Mouse (Mus musculus) gastrocnemius, postnatal 14 days (tissue): ENCODE data around the gene Ndufa9. TPM values are rescaled to one million over a fixed set of nuclear protein-coding genes. Genes with fewer than 3 reads are reported as not detected.

ENCODE experiments used
- DNase-seq: peaks from one replicate; pipeline ENCODE4 v3.0.0; 2021; ENCODE audit warnings: mixed read lengths
- intact Hi-C: fragments of 180-260 bp; cut with DNase I; formaldehyde crosslinking; loops from one replicate; pipeline ENCODE4 v1.15.1; 2025; ENCODE audit warnings: low total_unique reads
- long read RNA-seq, 2 experiments: library from polyadenylated mRNA; stranded (forward); transcript quantifications; one replicate each; pipeline ENCODE4 v2.0.0; 2021
- total RNA-seq, 2 experiments: library from RNA; stranded (reverse); gene quantifications; 2 replicates each; pipeline ENCODE4 v1.2.3; 2021

Ndufa9 gene
- 100 to 1,000 TPM; 273 to 335 TPM for total RNA-seq
- long read RNA-seq, experiment 1, transcript Ndufa9-203 (11 exons, 1,445 nt), result major isoform, 312 of 326 reads
- long read RNA-seq, experiment 1, partial matches to known transcripts, result 12 of 326 reads
- long read RNA-seq, experiment 1, other reads (novel, unspliced or antisense), result 2 of 326 reads
- long read RNA-seq, experiment 2, transcript Ndufa9-203 (11 exons, 1,445 nt), result major isoform, 356 of 370 reads
- long read RNA-seq, experiment 2, partial matches to known transcripts, result 11 of 370 reads
- long read RNA-seq, experiment 2, other reads (novel, unspliced or antisense), result 3 of 370 reads

DNA sequence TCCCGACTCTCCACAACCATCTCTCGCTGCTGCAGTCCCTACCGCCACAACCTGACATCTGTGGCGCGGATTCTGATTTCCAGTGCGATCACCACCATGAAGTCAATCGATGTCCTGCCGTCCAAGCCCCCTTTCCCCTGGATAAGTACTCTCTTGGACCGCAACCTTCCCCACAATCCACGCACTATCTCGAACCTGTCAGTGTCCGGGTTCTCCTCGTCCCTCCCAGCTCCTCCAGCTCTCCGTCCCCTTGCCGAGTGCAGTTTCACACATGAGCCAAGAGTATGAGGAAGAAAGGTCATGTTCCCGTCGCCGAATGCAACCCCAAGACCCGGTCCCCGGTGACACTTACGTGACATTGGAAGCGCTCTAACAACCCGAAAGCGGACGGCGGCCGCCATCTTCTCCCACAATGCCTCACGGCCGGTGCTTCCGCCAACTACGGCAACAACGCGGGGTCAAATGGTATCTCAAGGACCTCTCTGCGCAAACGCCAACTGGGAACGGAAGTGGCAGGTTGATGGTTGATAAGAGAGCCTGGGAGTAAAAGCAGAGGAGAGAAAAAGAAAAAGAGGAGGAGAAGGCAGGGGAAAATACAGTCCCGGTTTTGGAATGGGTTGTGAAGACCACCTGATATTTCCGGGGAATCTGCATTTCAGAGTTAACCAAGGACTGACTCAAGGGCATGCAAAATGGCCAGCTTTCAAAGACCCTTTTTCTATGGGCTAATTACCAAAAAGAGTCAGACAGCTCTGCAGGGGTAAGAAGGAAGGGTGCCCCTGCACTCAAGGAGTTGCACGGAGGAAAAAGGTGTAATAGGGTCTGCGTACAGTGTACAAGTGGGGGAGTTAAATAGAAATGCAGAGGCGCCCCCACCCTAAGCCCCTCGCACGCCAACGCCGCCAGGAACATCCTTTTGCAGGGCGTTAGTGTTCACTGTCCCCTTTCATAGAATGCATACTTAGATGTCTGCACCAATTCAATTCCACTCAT, at the start of gene Ndufa9:
Gene Ndufa9, minus strand, starts transcription at position 425 of the 993 bp plus-strand sequence.
- peak; percentile 94 for DNase-seq
- intact Hi-C loops, result no loop called here

DNA sequence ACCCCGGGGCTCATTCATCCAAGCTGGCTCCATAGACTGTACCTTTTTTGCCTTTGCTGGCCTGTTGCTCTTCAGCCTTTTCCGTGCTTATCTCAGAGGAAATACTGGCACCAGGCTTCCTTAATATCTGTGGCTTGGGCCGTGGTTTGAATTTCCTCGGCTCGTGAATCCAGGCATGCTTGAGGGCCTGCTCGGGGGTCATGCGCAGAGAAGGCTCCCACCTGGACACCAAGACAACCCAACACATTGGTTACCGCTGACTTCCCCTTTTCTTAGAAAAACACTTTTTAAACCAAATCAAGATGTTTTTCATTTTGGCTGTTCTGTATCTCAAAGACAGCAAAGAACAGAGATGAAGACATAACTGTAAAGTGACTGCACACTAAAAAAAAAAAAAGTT, 28.2 kb upstream of the Ndufa9 start:
- intact Hi-C loops, result no loop called here
- no peak for DNase-seq

DNA sequence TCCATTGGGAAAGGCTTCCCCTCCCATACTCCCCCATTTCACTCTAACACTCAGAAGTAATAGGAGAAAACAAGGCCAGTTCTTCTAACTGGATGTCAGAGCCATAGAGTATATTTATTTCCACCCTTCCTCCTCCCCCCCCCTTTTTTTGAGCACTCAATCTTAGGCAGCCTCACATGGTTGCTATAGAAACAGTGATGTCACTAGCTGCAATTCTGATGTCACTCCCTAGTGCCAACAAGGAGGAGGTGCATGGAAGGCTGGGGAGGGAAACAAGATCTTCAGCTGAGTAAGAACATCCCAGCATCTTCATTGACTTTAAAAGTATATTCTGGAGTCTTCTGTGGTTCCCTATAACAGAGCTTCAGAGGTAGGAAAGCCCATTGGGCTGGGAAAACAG, 3.9 kb upstream of the Ndufa9 start, which contains the start of gene Akap3:
Gene Akap3, plus strand, starts transcription at position 218 of the 400 bp plus-strand sequence.
- no peak for DNase-seq
- intact Hi-C loops, result no loop called here

DNA sequence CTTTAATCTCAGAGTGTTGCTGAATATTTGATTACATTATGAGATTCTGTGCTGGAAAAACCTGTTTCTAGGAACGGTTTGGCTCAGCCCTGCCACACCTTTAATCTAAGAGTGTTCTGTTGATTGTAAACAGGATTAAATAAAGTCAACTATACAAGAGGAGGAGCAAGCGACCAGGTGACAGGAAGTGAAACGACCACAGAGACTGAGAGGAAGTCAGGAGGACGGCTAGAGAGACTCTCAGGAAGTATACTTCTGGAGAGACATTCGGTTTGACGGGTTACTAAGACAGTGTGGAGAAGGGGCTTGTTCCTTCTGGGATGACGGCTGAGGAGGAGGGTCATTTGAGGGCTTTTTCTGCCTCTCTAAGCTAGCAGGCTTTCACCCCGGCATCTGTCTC, 12.3 kb downstream of the Ndufa9 start:
- intact Hi-C loops, result no loop called here
- DNase-seq, result no peak

DNA sequence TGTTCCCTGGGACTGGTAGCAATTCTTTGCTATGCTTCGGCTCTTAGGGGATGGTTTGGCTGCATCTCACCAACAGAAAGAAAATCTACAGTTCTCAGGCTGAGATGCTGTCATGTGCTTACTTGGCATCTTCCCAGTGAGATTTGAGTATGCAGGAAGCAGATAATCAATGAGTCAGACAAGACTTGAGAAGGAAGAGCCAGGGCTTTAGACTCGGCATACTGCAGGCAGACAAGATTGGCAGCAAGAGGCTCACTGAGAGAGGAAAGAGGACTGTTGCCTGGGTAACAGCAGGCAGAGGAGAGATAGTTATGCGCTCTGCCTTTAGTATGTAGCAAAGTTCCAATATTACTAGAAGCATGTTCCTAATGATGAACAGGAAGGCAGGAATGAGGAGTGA, 25.8 kb downstream of the Ndufa9 start:
- no peak for DNase-seq
- intact Hi-C loops, result no loop called here

DNA sequence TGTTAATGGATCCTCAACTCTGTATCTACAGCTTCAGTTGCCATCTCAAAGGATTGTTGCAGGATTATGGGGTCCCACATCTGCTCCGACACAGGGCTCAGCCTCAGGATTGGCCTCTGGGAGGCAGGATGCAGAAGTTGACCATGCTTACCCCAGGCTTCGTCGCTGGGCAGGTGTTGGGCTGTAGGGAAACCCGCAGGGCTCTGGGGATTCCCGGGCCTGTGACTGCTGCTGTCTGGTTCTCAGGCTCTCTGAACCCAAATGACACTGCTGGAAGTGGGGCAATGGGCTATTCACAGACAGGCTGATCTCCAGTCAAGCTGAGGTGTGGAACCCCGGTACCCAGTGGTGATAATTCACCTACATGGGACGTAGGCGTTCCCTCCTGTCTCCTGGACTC, 32.6 kb downstream of the Ndufa9 start:
- intact Hi-C loops, result no loop called here
- DNase-seq, result no peak

DNA sequence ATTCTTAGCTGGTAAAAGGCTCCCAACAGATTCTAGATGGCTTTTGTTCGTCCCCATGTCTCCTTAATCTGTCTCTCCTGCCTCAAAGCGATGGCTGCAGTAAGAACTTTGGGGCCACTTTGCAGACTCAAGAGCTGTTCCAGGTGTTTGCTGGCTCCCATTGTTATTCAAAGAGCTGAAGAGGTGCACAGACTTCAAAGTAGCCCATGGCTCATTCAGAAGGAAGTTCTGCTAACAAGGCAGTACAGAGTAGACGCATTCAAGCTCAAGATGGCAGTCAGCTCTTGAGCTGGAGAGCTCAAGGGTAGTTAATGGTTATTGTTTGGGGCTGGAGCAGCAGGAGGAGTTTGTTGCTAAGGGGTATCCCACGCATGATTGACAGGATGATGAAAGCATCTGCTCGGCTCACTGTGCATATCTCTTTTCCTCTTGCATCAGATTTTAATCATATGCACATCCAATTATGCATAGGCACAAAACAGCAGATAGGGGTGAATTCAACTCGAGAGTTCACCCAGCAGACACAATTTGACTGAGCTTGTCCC, 33.7 kb downstream of the Ndufa9 start:
- intact Hi-C loops, result no loop called here
- no peak for DNase-seq

DNA sequence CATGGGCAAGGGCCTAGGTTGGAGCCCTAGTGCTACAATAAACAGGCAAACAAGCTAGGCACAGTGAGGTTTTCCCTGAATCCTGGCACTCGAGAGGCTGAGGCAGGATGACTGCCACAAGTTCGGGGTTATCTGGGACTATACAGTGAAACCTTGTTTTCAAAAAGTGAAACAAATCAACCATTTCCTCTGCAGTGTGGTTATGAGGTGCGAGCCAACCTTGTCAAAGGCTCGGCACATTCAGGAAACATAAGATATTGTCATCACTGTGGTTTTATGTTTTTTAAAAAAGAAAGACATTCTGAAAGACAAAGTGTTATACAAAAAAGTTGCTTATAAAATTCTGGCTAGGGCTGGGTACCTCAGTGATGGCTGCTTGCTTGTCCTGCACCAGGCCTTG, 37.5 kb downstream of the Ndufa9 start:
- DNase-seq, result no peak
- intact Hi-C loops, result no loop called here

DNA sequence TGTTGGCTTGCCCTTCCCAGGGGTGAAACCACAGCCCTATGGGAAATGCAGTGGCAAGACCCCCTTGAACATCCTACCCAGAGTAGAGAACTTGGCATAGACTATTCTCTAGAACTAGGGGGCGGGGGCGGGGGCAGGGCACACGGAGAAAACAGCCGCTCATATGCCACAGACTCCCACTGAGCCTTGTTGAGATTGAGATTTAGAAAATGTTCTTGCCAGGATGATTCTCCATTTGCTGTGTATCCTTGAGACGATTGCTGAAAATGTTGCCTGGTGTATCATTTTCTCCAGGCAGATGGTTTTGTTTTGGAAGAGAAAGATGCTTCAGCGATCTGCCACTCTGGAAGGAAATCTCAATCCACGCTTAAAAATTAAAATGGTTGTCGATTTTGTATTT, 40.4 kb downstream of the Ndufa9 start:
- no peak for DNase-seq
- intact Hi-C loops, result no loop called here

DNA sequence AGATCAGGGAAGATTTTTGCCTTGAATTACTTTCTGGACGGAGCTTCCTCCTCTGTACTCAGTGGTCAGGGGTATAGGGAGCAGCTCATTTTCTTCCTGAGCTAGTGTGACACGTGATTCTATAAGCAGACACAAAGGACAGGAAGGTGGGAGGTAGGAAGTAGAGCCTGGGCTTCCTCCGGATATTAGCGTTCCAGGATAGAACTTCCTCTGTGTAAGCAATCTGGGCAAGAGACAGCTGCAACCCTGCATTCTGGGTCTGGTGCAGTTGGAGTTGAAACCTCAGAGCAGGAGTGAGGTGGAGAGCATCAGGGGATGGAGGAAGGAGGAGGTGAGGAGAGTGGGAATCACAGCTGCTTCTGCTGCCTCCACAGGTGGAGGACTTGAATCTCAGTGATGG, 40.8 kb downstream of the Ndufa9 start:
- DNase-seq, result no peak
- intact Hi-C loops, result no loop called here

DNA sequence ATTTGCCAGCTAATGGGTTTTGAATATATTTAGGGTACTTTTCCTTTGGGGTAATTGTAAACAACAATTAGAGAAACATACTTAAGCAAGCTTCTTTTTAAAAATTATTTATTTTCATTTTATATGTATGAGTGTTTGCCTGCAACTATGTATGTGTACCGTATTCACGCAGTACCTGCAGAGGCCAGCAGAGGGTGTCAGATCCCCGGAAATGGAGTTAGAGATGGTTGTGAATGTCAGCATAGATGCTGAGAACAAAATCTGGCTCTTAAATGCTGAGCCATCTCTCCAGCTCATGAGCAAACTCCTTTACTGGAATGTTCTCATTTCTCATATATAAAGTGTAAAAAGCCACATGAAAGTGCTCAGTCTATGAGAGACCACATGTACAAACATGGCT, 42.2 kb downstream of the Ndufa9 start:
- intact Hi-C loops, result no loop called here
- no peak for DNase-seq

DNA sequence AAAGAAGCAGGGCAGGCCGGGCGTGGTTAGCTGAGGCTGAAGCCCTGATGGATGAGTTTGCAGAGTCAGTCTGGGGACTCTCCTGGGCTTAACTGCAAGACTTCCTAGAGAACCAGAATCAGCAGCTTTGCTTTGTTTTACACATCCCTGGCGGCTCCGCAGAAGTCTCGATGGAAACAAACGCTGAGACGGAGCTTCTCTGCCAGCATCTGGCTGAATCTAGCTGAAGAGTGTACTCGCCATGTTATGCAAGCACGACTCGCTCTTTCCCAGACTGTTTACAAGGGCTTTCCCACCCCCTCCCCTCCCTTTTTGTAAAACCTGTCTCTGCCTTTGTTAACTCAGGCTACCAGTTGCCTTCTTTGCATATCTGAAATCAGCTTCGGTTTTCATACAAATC, 46.0 kb downstream of the Ndufa9 start:
- intact Hi-C loops, result no loop called here
- no peak for DNase-seq

DNA sequence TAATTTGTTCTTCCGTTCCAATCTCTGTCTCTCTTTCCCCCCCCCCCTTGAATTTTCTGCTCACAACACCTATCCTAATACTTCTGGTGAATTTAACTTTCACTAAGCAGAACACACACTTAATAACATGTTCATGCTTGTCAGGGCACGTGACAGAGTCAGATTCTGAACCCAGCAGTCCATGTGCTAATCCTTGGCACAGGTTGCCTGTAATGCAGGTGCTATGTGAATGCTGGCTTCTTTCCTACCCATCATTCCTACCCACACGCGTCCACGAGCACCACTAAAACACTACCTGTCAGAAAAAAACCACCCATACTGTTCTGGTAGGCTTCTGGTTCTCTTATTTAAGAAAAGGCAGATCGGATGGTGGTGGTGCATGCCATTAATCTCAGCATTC, 54.2 kb downstream of the Ndufa9 start:
- no peak for DNase-seq
- intact Hi-C loops, result no loop called here

DNA sequence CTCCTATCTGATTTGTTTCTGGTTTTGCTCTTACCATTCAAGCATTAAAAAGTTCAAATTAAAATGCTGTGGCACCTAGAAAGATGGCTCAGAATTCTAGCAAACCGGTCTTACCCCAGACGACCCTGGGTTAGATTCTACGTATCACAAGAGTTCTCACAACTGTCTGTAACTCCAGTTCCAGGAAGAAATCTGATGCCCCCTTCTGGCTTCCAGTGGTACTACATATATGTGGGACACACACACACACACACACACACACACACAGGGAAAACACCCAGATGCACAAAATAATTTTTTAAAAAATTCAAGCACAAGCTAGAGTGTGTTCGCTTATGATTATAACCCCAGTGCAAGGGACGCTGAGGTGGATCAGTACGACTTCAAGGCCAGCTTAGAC, 55.2 kb downstream of the Ndufa9 start:
- DNase-seq, result no peak
- intact Hi-C loops, result no loop called here

DNA sequence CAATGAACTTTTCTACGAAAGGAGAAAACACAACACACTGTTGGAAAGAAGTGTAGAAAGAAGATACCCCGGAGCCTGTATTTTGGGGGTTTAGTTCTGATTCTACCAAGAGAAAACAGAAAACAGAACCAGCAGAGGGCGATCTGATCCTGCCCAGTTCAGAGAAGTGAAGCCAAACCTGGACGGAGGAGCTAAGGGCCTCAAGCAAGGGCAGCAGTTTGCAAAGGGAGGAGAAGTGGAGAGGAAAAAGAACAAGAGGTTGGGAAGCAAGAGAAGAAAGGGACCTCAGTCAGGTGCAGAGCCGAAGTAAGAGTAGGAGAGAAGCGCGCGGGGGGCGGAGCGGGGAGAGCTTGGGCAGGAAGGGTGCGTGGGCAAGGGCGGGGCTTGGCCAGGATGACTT, 57.0 kb downstream of the Ndufa9 start:
- no peak for DNase-seq
- intact Hi-C loops, result no loop called here

DNA sequence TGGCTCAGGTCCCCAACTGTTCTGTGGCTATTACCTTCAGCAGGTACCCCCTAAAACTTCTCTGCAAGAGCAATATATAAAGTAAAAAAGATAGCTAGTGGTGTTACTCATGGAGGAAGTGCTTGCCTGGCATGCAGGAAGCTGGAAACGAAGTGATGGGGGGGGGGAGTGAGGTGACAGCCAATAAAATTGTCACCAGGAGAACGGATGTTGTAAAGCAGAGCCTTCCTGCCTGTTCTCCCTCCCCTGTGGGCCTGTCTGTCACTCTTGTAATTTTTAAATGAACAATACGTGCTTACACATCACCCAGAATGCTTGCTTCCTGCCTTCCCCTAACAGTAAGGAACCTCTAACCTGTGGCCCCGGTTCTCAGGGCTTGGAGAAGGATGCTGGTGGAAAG, 57.4 kb downstream of the Ndufa9 start:
- no peak for DNase-seq
- intact Hi-C loops, result no loop called here

DNA sequence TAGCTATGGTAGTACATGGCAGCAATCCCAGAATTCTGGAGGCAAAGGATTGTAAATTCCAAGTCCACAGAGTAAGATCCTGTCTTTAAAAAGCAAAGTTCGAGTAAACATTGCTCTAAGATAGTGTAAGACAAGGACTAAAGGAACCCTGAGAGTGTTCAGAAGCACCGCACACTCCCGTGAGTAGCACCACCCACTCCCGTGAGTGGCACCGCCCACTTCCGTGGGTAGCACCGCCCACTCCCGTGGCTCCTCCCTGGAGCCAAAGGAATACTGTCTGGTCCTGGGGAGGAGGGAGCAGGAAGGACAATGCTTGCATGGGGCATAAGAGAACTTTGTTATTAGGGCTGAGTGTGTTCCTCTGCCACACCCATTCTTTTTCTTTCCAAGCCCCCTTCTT, 60.1 kb downstream of the Ndufa9 start:
- intact Hi-C loops, result no loop called here
- no peak for DNase-seq

DNA sequence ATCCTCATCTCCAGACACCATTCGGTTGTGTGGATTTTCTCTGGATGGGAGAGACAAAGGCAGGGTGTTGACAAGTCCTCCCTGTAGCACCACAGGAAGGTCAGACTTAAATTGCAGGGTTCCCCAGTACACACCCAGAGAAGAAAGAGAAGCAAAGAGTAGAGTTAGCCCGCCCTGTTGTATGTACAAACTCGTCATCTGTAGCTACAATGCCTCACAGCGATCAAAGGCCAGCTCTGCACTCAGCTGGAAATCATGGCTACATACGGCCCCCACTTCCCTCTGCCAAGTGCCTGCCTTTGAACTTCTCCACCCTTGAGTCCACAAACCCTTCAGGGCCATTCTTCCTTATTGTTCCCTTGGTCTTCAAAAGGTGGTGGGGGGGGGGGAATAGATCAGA, 64.7 kb downstream of the Ndufa9 start:
- intact Hi-C loops, result no loop called here
- no peak for DNase-seq

DNA sequence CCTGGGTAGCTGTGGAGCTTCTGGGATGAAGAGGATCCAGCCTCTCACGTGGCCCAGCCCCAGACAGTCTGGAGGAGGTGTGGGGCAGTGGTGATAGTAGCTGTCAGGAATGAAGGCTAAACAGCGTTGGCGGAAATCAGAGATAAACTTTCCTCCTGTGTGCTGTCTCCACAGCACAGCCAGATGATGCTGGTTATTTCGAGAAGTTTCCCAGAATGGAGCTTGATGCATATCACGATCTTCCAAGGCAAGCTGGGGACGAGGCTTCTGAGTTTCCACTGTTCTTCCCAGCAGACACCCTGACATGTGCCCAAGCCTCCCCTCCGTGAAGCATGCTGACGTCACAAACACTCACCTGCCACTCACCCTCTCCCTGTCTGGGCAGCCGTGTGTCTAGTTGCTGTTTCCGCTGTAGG, 65.3 kb downstream of the Ndufa9 start:
- intact Hi-C loops, result no loop called here
- DNase-seq, result no peak

DNA sequence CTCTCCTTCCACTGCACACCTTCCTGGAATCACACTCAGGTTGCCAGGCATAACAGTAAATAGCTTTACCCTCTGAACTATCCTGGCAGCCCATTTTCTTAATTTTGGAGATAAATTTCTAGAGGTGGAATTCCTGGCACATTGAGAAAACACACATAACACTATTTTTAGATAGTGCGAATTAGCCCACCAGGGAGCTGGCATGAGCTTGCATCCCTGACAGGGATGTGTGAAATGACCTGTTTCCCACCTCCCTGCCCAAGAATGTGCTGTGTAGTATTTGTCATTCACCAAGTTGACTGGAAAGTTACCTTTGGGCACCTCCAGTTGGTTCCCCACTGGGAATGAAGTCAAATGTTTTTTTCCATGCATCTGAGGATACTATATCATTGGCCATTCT, 65.9 kb downstream of the Ndufa9 start:
- intact Hi-C loops, result no loop called here

DNA sequence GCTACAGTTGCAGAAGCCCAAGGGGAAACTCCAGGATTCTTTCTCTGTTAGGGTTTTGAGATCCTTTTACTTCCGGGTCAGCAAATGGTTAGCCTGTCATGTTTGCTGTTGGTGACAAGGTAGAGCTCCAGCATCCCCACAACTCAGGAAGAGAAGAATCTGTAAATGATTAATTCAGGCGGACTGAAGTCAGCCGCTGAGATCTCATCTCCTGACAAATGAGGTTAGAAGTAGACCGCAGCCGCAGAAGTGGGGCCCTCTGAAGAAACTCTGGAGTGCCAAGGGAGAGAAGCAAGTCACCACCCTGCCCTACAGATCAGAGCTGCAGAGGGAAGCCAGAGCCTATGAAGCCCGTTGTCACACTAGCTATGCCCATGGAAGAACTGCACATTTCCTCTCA, 71.0 kb downstream of the Ndufa9 start:
- DNase-seq, result no peak
- intact Hi-C loops, result no loop called here

More for the DNA sequence above, 65.9 kb downstream of the Ndufa9 start:
- no peak for DNase-seq
